Mouse (Mus musculus): ENCODE results near the gene Zkscan17. TPM values are rescaled to one million over a fixed set of nuclear protein-coding genes. Genes with fewer than 3 reads are reported as not detected.

Zkscan17 gene
- polyA plus RNA-seq, 1 experiment from 2014 or later, result 32.2 TPM

GRCm38 (mm10) chr11:59437954-59438353 lies 88.6 kb downstream of the Zkscan17 start:
- H3K27ac ChIP-seq (replicated peaks; ENCODE audit: low read depth, low read length), result no peak overlapping the region
- no peak overlapping the region for H3K4me2 ChIP-seq (ENCODE audit: low read depth, severe bottlenecking)
- 96% methylated on average over 12 of the region's 12 CpGs for WGBS
- no peaks in the 10 kb centered on the region for H3K27me3 ChIP-seq (ENCODE audit: control insufficient read depth, insufficient read depth, low read length)
- no peaks in the 10 kb centered on the region; the same call in 1 of the 2 replicates for H3K9me3 ChIP-seq (ENCODE audit: control insufficient read depth, low read length)
- ATAC-seq (ENCODE audit: insufficient number of reproducible peaks, low FRiP score, low TSS enrichment, low read depth), result no peak
- peaks cover 8% of the 10 kb centered on the region for H3K36me3 ChIP-seq (ENCODE audit: control insufficient read depth, insufficient read depth, low read length)
- H3K9ac ChIP-seq (ENCODE audit: low read length), result no peak overlapping the region
- no peak for DNase-seq (ENCODE audit: low spot score)
- no peak overlapping the region for H3K4me3 ChIP-seq (ENCODE audit: low read depth, low read length)
- no peaks in the 10 kb centered on the region for H3K4me1 ChIP-seq (ENCODE audit: control insufficient read depth, insufficient read depth, low read length)

Other genes with a start within 250 kb of the Zkscan17 start
- gene Wnt3a, start 236.0 kb downstream of the Zkscan17 start, polyA plus RNA-seq (2014; fragmentation: Nextera tagmentation; extraction: Ambion mirVana), result 0.07 and 0.28 TPM in 2 replicates
- gene Wnt9a, start 219.8 kb downstream of the Zkscan17 start, polyA plus RNA-seq (2014; fragmentation: Nextera tagmentation; extraction: Ambion mirVana), result 1.1 and 1.8 TPM in 2 replicates
- gene Prss38, start 151.1 kb downstream of the Zkscan17 start, polyA plus RNA-seq (2014; fragmentation: Nextera tagmentation; extraction: Ambion mirVana), result not detected in 2 replicates
- 19.1 and 20.1 TPM in 2 replicates for gene Jmjd4, start 76.7 kb downstream of the Zkscan17 start, polyA plus RNA-seq (2014; fragmentation: Nextera tagmentation; extraction: Ambion mirVana)
- 144 and 148 TPM in 2 replicates for gene Snap47, start 75.6 kb downstream of the Zkscan17 start, polyA plus RNA-seq (2014; fragmentation: Nextera tagmentation; extraction: Ambion mirVana)
- gene Zfp867, start 54.3 kb downstream of the Zkscan17 start, polyA plus RNA-seq (2014; fragmentation: Nextera tagmentation; extraction: Ambion mirVana), result 9.4 and 10.0 TPM in 2 replicates
- gene Nlrp3, start 14.8 kb upstream of the Zkscan17 start, polyA plus RNA-seq (2014; fragmentation: Nextera tagmentation; extraction: Ambion mirVana), result 0.40 TPM in 1 of 2 replicates, not detected in the other
- gene Olfr222, start 49.5 kb upstream of the Zkscan17 start, polyA plus RNA-seq (2014; fragmentation: Nextera tagmentation; extraction: Ambion mirVana), result not detected in 2 replicates
- gene Olfr223, start 66.5 kb upstream of the Zkscan17 start, polyA plus RNA-seq (2014; fragmentation: Nextera tagmentation; extraction: Ambion mirVana), result not detected in 2 replicates
- gene Mprip, start 134.6 kb upstream of the Zkscan17 start, polyA plus RNA-seq (2014; fragmentation: Nextera tagmentation; extraction: Ambion mirVana), result 71.1 and 78.9 TPM in 2 replicates